Mouse (Mus musculus): ENCODE results near the gene Adgrg2.

DNA sequence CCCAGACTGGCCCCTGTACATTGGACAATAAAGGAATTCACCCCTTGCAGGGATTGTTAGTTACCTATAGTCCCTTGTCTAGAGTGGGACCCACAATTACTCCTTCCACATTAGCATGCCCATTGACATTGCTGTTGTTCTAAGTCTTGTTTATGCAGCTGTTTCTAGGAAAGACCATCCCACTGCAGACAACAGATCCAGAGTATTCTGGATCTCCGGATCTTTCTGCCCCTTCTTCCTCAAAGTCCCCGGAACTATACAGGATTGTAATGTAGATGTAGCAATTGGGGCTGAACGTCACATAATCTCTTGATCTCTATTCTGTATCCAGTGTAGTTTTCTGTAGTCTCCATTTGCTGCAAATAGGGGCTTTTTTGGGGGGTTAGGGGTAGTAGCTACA is 57.9 kb downstream of the Adgrg2 start:
- TF ChIP-seq CTCF (IDR thresholded peaks at IDR 0.05; ENCODE audit: borderline replicate concordance, insufficient read depth, low read depth, low read length) (no peak), POLR2A (IDR thresholded peaks at IDR 0.05; ENCODE audit: borderline replicate concordance, insufficient read depth, low read length) (no peak)

All from cerebellum, adult 2 months (tissue).